Mouse (Mus musculus) brain, embryonic 14.5 days (tissue): Measurements from ENCODE around the gene Atg16l2.

Source experiments
- CTCF ChIP-seq: fragments of 200-500 bp; IDR thresholded peaks from 2 replicates; pipeline ENCODE4 v1.5.1; 2012; ENCODE audit warnings: inconsistent platforms, mild to moderate bottlenecking, moderate library complexity, borderline replicate concordance; ENCODE audit not compliant: insufficient read depth, insufficient read length; ENCODE audit errors: extremely low read depth
- POLR2A ChIP-seq: fragments of 200-500 bp; IDR thresholded peaks from 2 replicates; pipeline ENCODE4 v1.6.1; 2012; ENCODE audit warnings: mild to moderate bottlenecking, inconsistent platforms, borderline replicate concordance; ENCODE audit not compliant: poor library complexity, insufficient read depth, insufficient read length, severe bottlenecking; ENCODE audit errors: extremely low read depth

DNA sequence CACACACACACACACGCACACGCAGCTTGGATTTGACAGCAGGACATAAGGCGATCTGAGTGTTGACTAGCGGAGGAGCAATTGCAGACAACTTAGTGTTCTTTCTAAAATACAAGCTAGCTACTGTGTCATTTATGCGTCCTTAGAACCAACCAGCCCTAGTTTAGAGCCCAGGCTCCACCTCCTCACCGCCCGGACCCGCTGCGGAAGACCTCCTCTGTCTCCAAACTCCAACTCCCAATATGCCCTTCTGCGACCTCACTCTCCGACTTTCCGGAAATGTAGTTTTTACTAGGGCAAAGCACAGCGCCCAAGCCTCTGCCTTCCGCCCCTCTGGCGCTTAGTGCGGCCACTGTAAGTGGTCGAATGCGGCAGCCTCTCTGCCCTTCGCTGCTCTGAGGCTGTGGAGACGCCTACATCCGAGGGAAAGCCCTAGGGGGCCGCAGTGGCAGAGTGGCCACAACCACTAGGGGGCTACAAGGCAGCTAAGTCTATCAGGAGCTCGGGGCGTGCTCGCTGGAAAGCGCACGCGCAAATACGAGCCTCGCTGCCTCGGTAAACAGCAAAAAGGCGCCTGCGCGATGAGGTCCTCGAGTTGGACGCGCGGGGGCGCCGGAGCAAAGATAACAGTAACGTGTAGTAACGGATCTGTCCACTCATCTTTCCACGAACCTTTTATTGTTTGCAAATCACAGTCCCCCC lies 8.4 kb upstream of the Atg16l2 start:
- TF ChIP-seq POLR2A, result 0 out of 2 replicates have a peak, but pooled peaks have one; percentile 13
- TF ChIP-seq CTCF, result peak; percentile 83
